Mouse (Mus musculus): ENCODE measurements at regions not wholly inside any gene's neighbourhood (a gene's known extent, or its start where the extent isn't known, plus 50 kb on each side); places are given as distances from the start of the nearest gene placed in this dataset.

GRCm38 (mm10) chr15:25120441-25120840 lies 293.1 kb downstream of the Basp1 start:
- no peak for DNase-seq (ENCODE audit: low spot score)

GRCm38 (mm10) chr15:25117980-25118379 lies 295.6 kb downstream of the Basp1 start:
- DNase-seq (ENCODE audit: low spot score) = no peak

DNA sequence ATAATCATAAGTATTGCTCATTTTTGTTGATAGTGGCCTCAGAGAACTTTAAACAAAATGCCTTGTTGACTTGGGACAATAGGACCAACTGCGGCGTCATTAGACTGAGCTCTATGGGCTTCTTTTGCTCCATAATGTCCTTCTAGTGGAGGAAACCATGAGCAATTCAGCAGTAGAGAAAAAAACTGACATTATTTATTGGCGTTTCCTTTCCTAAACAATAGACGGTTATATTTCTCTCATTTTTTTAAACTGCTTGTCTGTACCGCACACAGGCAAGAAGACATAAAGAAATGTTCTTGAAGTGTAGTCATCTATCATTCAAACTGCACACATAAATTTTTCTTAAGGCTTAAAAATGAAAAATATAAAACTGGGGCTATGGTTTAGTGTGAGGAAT lies 310.8 kb downstream of the Basp1 start:
- DNase-seq (ENCODE audit: low spot score) = no peak

DNA sequence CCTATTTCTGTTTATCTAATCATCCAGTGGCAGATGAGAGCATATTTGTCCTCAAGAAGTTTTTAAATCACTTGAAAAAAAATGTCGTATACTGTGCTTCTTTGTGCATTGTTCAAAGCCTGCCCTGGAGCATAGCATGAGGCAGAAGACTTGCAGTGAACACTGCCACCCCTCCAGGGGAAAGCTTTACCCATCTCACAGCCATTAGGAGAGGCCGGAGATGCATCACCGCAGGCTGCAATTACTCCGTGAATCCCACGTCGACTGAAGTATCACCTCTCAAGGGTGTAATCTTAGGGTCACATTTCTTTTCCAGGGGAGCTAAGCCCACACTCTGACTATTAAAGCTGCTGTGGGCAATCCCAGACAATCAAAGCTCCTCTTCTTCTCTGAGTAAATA lies 319.8 kb downstream of the Basp1 start:
- no peak for DNase-seq (ENCODE audit: low spot score)

DNA sequence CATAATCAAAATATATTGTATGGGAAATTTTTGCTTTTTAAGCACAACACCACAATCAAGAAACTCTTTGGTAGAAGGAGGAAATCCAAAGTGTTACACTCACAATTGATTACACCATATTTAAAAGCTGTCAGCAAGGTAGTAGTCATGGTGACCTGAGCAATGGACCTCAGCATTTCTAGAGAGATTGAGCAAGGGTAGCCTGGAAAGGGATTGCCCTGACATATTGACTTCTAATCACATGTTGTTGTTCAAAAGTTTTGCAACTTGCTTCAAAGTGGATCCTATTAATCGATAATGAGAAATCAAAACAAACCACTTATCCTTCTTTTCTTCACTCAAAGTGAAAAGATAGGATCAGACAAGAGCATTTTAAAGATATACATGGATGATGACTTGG lies 343.9 kb downstream of the Basp1 start:
- DNase-seq (ENCODE audit: low spot score) = no peak

DNA sequence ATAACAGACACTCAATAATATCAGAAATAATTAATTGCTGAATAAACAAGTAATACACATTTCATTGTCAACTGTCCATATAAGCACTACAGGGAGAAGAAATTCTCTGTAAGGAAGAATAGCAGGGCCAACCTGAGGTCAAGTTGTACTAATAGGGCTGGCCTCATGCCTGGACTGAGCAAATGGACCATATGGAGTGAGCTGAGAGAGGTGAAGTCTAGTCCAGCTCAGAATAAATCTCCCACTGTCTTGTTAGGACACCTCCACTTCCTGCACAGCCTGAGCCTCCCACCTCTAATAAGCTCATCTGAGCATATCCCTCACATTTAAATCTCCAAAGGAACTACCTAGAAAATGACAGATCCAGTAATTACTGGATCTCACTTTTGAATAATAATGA lies 354.2 kb downstream of the Basp1 start:
- no peak for DNase-seq (ENCODE audit: low spot score)

- DNase-seq (ENCODE audit: low spot score) = peak; percentile 0
These were observed 365.7 kb downstream of the Basp1 start for GRCm38 (mm10) chr15:25047875-25048274.

DNA sequence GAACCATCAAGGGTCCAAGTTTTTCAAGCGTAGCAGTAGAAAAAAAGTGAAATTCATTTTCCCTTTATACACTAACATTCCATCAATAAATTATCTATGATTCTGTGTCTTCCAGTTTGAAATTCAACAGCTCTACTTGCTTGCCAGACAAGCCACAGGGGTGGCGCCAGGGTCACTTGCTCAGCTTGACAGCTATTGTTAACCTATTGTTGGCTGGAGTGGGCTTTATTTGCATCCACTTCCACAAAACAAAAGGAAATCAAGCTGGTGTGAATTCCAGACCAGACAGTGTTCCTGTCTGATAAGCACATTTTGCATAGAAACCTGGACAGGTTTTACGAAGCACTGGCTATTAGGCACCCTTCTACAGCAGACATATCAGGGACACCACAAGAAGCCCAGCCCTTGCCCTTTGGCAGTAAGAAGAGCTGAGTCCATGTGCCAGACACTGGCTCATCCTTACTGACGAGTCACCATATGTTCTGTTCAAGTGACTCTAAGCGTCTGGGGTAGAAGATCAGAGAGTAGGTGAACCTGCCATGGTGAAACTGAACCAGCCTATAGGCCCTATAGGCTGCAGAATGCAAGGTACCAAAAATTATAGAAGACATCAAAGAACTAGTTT lies 366.9 kb downstream of the Basp1 start:
- DNase-seq (ENCODE audit: low spot score) = no peak

GRCm38 (mm10) chr15:25036231-25036630 lies 377.3 kb downstream of the Basp1 start:
- DNase-seq (ENCODE audit: low spot score) = no peak

GRCm38 (mm10) chr15:25027865-25028264 lies 385.7 kb downstream of the Basp1 start:
- DNase-seq (ENCODE audit: low spot score) = no peak

DNA sequence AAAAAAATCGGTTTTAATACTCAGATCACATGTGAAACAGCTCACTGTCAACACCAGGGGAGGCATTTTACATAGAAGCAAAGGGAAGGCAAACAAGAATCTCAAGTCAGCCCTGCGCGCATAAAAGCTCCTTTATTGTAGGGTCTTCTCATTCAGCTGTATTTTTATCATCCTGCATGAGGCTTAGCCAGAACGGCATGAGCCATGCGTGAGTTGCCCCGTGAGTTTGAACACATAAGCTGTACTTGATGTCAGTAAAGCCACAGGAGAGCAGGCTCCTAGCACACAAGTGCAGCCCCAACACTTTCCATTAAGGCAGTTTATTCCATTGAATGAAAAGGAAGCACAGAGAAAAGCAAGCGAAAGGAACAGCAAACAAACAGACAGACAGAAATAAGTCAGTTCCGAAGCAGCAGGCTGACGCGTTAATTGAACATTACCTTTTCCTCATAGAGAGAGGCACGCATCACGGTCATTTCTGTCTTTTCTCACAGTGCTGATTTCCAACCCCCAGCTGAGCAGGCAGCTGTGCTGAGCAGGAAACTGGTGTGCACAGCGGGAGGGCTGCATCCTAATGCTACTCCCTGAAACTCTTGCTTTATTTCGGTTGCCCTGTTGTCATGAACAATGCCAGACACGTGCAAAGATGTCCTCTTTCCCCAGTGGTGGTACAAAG lies 386.6 kb downstream of the Basp1 start:
- no peak for DNase-seq (ENCODE audit: low spot score)

GRCm38 (mm10) chr15:25026351-25026750 lies 387.2 kb downstream of the Basp1 start:
- DNase-seq (ENCODE audit: low spot score) = no peak

- no peak for DNase-seq (ENCODE audit: low spot score)
These were observed 392.6 kb downstream of the Basp1 start for GRCm38 (mm10) chr15:25020916-25021315.

- no peak for DNase-seq (ENCODE audit: low spot score)
These were observed 394.1 kb downstream of the Basp1 start for GRCm38 (mm10) chr15:25019352-25019941.

DNA sequence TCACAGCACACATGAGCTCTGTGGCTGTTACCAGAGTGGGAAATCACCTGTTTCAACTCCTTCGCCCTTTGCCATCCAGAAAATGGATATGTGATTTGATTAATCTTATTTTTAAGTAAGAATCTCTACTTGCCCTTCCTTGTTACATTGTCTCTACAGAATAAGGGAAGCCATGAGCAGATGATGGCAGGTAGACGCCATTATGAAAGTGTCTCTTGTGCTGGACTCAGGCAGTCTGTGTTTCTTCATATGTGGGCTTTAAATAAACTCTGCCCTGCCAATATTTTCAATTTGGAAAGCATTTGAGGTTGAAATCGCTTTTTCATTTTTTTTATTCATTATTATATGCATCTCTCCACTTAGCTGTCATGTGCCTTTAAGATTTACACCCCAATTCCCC lies 394.6 kb downstream of the Basp1 start:
- no peak for DNase-seq (ENCODE audit: low spot score)

DNA sequence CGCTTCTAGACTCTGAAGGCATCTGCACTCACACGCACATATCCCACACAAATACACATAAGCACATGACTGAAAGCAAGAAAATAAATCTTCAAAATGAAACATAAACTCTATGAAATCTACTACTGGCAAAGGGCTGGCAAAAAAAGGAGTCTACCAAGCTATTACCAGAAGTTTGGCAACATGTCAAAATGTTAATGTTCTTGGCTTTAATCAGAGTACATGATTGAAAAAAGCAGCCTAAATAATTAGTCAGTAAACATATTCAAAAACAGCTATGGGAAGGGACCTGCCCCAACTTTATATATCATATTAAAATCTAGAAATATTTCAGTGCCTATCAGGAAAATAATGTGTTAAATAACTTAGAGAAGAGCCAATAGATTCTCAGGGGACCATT lies 405.8 kb downstream of the Basp1 start:
- no peak for DNase-seq (ENCODE audit: low spot score)

DNA sequence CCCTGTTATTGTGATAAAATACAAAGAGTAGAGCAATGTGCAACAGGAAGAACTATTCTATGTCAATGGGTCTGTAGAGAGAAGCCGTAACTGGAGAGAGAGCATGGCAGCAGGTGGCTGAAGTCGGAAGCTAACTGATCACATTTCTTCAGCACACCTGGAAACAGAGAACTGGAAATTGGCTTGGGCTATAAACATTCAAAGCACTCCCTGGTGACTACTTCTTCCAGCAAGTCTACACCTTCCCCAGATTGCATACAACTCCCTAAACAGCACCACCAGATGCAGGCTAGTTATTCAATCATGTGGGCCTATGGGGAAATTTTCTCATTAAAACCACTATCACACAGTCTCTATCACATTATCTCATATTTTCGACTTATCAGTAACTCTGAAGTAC lies 413.4 kb downstream of the Basp1 start:
- DNase-seq (ENCODE audit: low spot score) = no peak

DNA sequence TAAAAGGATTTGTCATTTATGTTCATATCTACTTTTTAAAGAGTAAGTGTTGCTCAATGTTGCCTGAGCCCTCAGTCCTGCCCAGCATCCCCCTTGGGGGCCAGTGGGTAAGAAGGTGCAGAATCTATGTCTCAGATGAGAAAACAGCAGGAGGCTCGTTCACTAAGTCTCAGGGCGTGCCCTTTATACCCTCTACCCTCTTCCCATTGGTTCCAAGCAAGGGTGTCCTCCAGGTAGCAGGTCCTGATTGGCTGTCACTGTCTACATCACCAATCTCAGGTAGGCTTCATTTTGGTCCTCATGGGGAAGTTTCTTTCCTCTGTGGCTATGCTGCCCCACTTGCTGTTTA lies 420.3 kb downstream of the Basp1 start:
- no peak for DNase-seq (ENCODE audit: low spot score)

- no peak for DNase-seq (ENCODE audit: low spot score)
These were observed 420.8 kb downstream of the Basp1 start for GRCm38 (mm10) chr15:24992665-24993324.

GRCm38 (mm10) chr15:24990082-24990786 lies 423.3 kb downstream of the Basp1 start:
- DNase-seq (ENCODE audit: low spot score) = no peak

- no peak for DNase-seq (ENCODE audit: low spot score)
These were observed 432.7 kb downstream of the Basp1 start for GRCm38 (mm10) chr15:24980841-24981240.

DNA sequence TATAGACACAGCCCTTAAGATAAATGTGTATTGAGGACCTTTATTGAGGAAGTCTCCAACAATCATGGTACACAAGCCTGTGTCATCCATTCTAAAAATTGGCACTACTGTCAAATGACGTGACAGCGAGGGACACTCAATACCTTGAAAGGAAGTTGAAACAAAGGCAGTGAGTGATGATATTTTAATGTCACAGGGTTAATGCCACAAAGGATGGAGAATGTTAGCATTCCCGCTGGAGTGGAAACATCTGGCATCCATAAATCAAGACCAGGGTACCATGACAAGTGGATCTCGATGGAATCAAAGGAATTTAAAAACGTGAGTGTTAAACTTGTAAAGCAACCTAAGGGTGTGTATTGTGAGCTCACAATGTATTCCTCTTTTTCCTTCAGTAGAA lies 441.5 kb downstream of the Basp1 start:
- DNase-seq (ENCODE audit: low spot score) = no peak

DNA sequence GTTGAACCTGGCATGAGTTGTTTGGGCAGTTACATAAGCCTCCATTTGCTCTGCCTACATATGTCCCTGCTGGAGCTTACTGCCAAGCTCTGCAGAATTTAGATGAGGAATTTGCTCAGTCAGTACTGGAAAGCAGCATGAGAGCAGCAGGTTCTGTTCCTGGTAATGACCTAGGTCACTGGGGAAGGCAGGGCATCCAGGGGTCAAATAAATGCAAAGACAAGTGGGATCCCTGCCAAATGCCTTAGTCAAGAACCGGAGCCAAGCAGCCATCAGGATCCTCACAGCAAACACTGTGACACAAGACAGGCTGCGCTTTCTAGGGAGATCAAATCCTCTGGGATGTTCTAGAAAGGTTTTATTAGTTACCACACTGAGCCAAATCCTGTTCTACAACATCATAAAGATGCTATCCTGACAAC lies 444.2 kb downstream of the Basp1 start:
- DNase-seq (ENCODE audit: low spot score) = no peak
